Mouse (Mus musculus) lung, postnatal 4 days (tissue): ENCODE measurements at regions not wholly inside any gene's neighbourhood (a gene's known extent, or its start where the extent isn't known, plus 50 kb on each side); places are given as distances from the start of the nearest gene placed in this dataset.
A peak's percentile ranks its signal among the peaks of the same experiment; 100 is the strongest.

Experiments used
- DNase-seq, 2 experiments: peaks; one replicate each; pipeline ENCODE4 v3.0.0; 2021

DNA sequence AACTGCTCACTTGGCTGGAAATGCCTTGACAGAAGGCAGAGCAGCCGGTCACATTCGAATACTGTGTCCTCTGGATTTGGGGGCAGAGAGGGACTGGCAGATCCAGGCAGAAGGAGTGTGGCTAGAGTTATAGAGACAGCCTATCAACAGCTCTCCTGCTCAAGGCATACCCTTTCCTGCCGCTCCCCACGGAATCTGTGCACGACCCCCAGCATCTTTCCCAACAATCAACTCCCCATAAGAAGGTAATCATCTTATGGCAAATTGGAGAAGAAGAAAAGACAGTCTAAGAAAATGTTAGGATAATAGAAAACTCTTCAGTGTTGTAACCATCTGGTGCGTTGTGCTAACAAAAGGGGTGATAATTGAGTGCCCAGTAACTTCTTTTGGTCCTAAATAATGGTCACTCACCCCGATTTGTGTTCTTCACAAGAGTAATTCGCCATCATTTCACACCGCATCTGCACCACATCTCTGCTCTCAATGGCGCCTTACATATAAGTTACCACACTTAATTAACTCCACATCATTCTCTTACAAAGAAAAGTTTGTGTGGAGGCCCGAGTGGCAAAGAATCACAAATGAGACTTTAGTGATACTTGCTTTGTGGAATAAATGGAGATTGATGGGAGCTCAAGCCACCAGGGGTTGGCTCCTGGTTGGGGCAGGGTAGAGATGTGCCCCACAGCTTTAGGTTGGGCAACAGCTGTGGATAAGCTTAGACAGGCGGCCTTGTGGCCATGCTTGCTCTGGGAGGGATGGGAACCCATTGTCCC lies 551.2 kb upstream of the Btbd3 start:
- no peak for DNase-seq

- no peak for DNase-seq
Measured at GRCm38 (mm10) chr2:137704565-137704947, 551.8 kb upstream of the Btbd3 start.

GRCm38 (mm10) chr2:137704051-137704450 lies 552.3 kb upstream of the Btbd3 start:
- DNase-seq = no peak

- no peak for DNase-seq
Measured at GRCm38 (mm10) chr2:137695885-137696284, 560.5 kb upstream of the Btbd3 start.

DNA sequence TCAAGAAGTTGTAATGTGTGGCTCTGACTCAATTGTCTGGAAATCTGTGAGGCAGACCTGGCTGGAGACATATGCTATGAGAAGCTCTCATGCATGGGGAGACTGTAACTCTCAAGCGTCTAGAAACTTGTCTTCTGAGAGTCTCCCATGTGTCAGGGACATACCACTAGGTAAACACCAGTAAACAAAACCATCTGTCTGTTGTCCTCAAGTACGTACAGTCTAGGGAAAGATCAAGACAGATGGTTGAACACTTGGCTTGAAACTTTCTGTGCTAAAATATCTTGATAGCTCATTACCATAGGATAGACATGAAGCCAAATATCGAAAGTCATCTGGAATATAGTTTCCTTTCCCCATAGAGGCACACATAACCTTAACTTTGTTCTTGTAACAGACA lies 562.3 kb upstream of the Btbd3 start:
- DNase-seq = no peak

- DNase-seq = no peak
Measured at GRCm38 (mm10) chr2:137687208-137687607, 569.2 kb upstream of the Btbd3 start.

DNA sequence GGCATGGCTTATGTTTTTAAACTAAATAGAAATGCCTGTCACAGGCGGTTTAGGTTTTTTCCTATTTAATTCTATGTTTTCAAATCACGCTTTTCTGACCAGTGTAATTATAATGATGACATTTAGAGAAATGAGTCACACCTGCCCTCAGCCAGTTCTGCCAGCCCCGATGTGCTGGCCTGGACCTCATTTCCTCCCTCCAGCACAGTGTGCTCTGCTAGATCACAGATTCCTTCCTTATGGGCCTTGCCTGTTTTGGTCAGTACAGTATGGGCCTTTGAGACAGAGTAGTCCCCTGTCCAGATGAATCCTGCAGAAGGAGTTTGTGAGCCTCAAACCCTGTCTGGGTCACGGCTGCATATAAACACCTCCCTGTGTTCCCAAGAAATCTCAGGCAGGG lies 569.6 kb upstream of the Btbd3 start:
- DNase-seq = no peak

DNA sequence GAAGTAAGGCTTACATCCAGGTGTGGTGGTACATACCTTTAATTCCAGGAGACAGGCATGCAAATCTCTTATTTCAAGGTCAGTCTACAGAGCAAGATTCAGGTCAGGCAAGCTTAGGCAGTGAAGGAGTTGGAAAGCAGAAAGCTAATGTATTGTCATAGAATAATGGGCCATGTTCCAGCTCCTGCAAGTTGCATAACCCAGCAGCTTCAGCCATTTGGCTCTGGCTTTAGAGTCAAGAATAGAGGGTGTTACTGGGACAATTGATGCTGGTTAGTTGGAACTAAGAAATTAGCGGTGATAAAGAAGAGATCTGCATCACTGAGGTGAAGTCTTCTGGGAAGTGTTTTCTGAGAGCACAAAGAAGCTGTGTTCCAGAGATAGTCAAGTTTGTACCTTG lies 565.3 kb upstream of the Jag1 start:
- DNase-seq = no peak

DNA sequence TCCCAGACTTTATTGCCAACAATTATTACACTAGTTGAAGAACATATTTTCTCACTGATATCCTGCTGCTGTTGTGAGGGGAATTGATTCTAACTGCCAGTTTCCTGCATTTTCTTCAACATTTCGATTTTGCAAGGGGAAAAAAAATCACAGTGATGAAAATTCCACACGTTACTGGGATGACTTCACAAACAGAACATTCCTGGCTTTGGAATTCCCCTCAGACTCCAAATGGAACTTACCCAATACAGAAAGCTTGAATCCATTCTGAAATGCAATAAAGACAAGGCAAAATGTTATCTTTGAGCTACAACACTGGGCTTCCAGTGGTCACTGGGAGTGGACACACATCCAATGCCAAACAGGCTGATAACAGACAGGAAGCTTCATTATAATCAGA lies 546.7 kb upstream of the Jag1 start:
- DNase-seq = no peak

DNA sequence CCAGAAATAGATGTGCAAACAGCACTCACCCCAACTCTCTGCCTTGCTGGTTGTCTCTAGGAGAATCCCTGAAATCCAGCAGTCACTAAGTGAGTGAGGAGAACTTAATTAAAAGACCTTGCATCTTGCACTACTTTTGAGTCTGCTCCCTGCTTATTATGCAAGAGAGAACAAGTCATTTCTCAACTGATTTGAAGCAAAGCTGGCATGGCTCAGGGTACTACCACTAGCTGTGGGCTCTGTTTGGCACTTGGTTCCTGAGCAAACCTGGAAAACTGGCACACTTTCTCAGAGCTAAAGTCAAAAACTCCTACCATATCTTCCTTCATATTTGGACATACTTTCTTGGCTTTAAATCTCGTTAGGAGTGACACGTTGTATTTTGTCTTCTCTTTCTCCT lies 545.8 kb upstream of the Jag1 start:
- no peak for DNase-seq

DNA sequence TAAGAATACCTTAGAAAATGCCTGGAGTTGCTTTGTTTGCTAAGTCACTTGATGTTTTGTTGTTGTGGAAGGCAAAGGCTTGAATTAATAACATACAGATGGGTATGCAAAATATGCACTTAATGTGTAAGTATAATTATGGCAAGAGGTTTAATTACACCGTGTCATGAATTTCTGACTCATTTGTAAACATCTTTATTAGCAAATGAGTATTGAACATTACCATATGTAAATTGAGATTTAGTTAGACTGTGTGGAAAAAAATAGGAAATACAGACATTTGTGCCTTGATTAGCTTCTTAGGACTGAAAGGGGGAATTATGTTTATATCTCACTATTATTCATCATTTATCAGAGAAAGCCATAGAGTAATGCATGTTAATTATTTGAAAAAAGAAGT lies 544.0 kb upstream of the Jag1 start:
- no peak for DNase-seq

DNA sequence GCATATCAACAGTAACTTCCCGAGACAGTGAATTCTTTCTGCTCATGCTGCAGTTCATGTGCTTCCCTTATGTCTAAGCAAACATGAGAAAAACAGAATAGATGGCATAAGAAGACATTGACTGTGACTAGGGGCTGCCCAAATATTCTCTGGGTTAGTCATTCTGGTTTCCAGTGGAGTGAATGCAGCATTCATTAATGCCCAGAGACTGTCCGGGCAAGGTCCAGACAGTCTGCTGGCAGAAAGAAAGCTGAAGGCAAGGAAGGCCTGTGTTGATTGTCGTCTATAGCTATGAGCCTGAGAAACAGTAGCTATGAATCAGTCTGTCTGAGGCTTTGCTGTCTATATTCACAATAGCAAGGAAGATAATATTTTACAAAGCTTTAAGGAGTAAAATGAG lies 537.9 kb upstream of the Jag1 start:
- no peak for DNase-seq

DNA sequence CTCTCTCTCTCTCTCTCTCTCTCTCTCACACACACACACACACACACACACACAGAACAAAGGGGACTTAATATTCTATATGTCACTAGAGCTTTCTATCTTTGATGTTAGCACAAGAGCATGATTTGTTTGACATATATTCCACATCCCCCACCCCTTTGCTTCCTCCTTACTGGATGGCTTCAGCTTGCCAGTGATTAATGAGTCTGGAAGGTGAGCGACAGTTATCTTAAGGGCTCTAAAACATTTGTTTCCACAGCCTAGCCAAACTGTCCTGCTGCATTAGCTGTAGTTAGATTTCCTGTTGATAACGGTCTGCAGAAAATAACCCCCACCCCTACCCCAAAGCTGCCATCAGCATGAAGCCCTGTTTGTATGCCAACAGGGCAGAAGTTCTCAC lies 527.7 kb upstream of the Jag1 start:
- DNase-seq = no peak

GRCm38 (mm10) chr2:137643269-137644055 lies 527.0 kb upstream of the Jag1 start:
- peak in 1 of 2 experiments; percentile 24 for DNase-seq

GRCm38 (mm10) chr2:137635019-137635621 lies 518.7 kb upstream of the Jag1 start:
- no peak for DNase-seq

DNA sequence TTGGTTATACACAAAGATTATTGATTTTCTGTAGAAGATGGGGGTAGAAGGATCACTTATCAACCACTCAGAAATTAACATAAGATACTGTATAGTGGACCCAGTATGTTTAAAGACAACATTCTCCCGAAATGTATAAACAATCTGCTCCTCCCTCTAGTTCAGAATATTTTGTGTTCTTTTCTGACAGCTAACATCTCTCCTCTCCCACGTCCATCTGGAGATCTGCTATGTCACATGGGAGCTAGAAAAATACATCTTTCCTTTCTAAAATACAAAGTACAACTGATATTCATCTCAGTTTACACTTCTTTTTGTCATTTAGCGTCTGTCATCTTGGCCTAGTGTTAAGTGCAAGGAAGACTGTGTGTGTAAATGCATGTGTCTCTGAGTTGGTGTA lies 500.2 kb upstream of the Jag1 start:
- DNase-seq = no peak

DNA sequence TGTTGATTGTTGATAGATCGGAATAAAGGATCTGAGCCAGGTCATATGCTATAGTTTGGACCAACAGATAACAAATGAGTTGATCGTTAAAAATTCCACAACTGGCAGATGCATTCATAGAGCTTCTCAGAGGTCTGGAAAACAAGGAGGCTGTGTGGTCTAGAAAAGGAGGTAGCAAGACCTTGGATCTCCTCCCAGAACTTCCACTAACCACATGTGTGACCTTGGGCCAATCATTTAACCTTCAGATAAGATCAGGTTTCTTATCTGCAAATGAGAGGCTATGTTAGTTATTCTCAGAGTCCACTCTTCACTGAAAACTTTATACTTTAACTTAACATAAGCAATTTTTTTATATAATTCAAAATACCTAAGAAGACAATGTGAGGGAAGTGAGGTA lies 497.3 kb upstream of the Jag1 start:
- DNase-seq = no peak

DNA sequence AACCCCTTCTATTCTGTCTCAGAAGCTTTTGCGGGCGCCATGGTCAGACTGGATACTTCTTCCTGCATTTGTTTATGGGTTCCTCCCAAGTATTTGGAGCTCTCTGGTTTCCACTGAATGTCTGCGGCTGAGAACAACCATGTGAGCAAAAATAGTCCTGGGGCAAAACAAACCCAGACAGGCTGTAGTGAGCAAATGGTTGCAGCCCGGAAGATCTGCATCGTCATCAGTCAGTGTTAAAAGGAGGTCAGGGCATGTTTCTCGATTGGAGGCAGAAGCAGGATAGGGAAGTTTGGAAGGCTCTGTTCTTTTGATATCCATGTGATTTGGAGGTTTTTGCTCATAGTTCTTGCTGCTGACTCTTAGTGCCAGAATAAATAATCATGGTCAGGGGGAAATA lies 492.1 kb upstream of the Jag1 start:
- DNase-seq = peak in 1 of 2 experiments; percentile 15

DNA sequence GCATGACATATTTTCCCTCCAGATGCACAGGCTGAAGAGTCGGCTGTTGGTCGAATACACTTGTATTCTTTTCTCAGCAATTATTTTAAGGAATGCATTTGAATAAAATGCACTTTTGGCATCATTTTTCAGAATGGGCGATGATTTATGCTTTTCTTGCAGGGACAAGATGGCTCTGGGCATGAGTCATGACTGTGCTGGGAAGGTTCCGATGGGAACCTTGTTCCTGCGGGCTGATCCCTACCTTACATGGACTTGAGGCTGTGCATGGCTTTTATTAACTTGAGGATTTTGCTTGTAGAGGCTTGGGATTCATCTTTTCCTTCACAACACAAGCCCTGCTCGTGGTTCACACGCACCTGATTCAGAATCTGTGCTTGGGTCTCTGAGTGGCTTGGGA lies 481.7 kb upstream of the Jag1 start:
- DNase-seq = no peak

DNA sequence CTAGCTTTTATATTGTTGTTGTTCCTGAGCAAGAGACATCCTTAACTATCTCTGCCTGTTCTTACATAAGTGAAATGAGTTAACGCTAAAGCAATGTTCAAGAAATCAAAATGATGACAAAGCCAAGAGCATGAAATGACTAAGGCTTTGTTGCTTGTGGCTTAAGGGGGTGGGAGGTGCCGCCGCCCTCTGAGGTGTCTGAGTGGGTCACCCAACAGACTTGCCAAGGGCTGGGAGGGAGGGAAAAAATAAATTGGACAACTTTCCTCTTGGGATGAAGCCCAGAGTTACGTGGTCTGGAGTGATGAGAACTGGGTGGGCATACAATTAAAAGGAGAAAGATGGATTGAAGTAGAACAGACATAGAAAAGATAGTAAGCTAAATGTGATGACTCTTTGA lies 478.1 kb upstream of the Jag1 start:
- no peak for DNase-seq

- no peak for DNase-seq
Measured at GRCm38 (mm10) chr2:137591551-137591950, 475.1 kb upstream of the Jag1 start.

GRCm38 (mm10) chr2:137581491-137581890 lies 465.0 kb upstream of the Jag1 start:
- no peak for DNase-seq

DNA sequence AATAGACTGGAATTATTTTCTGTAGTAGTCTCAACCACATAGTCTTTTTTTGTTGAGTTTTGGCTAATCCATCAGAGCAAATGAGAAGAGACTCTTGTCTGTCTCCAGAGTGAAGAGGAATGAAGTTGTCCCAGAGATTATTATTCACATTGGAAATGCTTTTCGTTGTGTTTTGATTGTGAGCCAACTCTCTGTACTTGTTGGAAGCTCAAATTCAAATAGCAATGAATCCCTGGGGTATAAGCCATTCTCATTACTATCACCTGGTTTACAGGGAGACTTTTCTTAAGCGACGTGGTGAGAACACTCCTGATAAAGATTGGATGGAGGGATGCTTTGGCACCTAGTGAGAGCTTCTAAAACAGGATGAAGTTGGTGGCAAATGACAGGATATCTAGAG lies 459.3 kb upstream of the Jag1 start:
- DNase-seq = no peak

- no peak for DNase-seq
Measured at GRCm38 (mm10) chr2:137574845-137575449, 458.5 kb upstream of the Jag1 start.
